Mouse (Mus musculus): Measurements from ENCODE around the gene Rmnd5a.
A peak's percentile ranks its signal among the peaks of the same experiment; 100 is the strongest.

GRCm38 (mm10) chr6:71348006-71348405, 92.4 kb downstream of the Rmnd5a start:
- TF ChIP-seq ZKSCAN1 (IDR thresholded peaks at IDR 0.05; ENCODE audit: borderline replicate concordance, low read depth, low read length) (no peak), CTCF (conservative IDR thresholded peaks at IDR 0.05 in 1 of 2, IDR thresholded peaks at IDR 0.05 in 1 of 2; ENCODE audit: low read depth in 2 of 2, low read length in 2 of 2) (0 out of 4 replicates have a peak, but pooled peaks of 1 of the 2 experiments have one; percentile 13), USF1 (IDR thresholded peaks at IDR 0.05; ENCODE audit: low read depth, low read length) (no peak), MEF2A (IDR thresholded peaks at IDR 0.05; ENCODE audit: borderline replicate concordance, low read depth, low read length) (no peak), SMC3 (IDR thresholded peaks at IDR 0.05; ENCODE audit: low read depth, low read length) (no peak), JUN (IDR thresholded peaks at IDR 0.05; ENCODE audit: insufficient read depth, low read depth, low read length) (no peak), USF2 (conservative IDR thresholded peaks at IDR 0.05; ENCODE audit: low read depth, low read length) (no peak), POLR2A (IDR thresholded peaks at IDR 0.05; ENCODE audit: low read depth, low read length) (no peak), ZC3H11A (IDR thresholded peaks at IDR 0.05; ENCODE audit: low read depth, low read length) (no peak)
